Mouse (Mus musculus) forebrain, embryonic 14.5 days (tissue): ENCODE data around the gene Entpd5. TPM values are rescaled to one million over a fixed set of nuclear protein-coding genes. Genes with fewer than 3 reads are reported as not detected.

ENCODE experiments used
- ATAC-seq: fragments of 200-750 bp; cut with Nextera tagmentation; 2 replicates; pipeline ENCODE4 v1.8.0; 2017; ENCODE audit warnings: mild to moderate bottlenecking, moderate library complexity
- DNase-seq: peaks from one replicate; pipeline ENCODE4 v3.0.0-alpha.2; 2015; ENCODE audit warnings: low spot score
- H3K27ac ChIP-seq: fragments of 300-500 bp; sonication (generic); 2 replicates; pipeline ENCODE4 v1.5.1; 2014; ENCODE audit warnings: low read depth, mild to moderate bottlenecking, control low read depth, low read length, moderate library complexity
- H3K27me3 ChIP-seq: fragments of 300-500 bp; sonication (generic); replicated peaks from 2 replicates; pipeline ENCODE4 v1.6.1; 2014; ENCODE audit warnings: low read length, control low read depth, mixed read lengths; ENCODE audit not compliant: control insufficient read depth, insufficient read depth
- H3K36me3 ChIP-seq: fragments of 300-500 bp; sonication (generic); 2 replicates; pipeline ENCODE4 v1.6.1; 2014; ENCODE audit warnings: low read length, control low read depth; ENCODE audit not compliant: control insufficient read depth, insufficient read depth
- H3K4me1 ChIP-seq: fragments of 300-500 bp; sonication (generic); 2 replicates; pipeline ENCODE4 v1.6.1; 2014; ENCODE audit warnings: antibody characterized with exemption, low read length, control low read depth; ENCODE audit not compliant: control insufficient read depth, insufficient read depth
- H3K4me2 ChIP-seq: fragments of 300-500 bp; sonication (generic); 2 replicates; pipeline ENCODE4 v1.6.1; 2014; ENCODE audit warnings: mild to moderate bottlenecking, control low read depth, low read length
- H3K4me3 ChIP-seq: fragments of 300-500 bp; sonication (generic); 2 replicates; pipeline ENCODE4 v1.5.1; 2014; ENCODE audit warnings: low read depth, low read length, control low read depth
- H3K9ac ChIP-seq: fragments of 300-500 bp; sonication (generic); 2 replicates; pipeline ENCODE4 v1.6.1; 2014; ENCODE audit warnings: mild to moderate bottlenecking, low read length, control low read depth, moderate library complexity
- H3K9me3 ChIP-seq: fragments of 300-500 bp; sonication (generic); replicated peaks from 2 replicates; pipeline ENCODE4 v1.6.1; 2016; ENCODE audit warnings: low read length, control low read depth, mixed read lengths; ENCODE audit not compliant: control insufficient read depth
- WGBS: fragments of 180-500 bp; shearing (Covaris S2); extraction: QIAGEN DNeasy Blood & Tissue Kit; methylation state at CpG from one replicate; pipeline ENCODE4 v1.1.7; 2014; 5-methylcytosine and 5-hydroxymethylcytosine counted together
- polyA plus RNA-seq: library from polyadenylated mRNA; unstranded; fragments of >200 nt; fragmentation: Nextera tagmentation; extraction: Ambion mirVana; gene quantifications from 2 replicates; pipeline ENCODE4 v1.2.1, GENCODE M21; 2014

The Entpd5 gene
- polyA plus RNA-seq, 1 experiment from 2014 or later = 8.0 TPM

- H3K27ac ChIP-seq = no peak overlapping the region
- no peaks in the 10 kb centered on the region for H3K9me3 ChIP-seq
- WGBS = 74% methylated on average over 4 of the region's 4 CpGs
- no peak for ATAC-seq
- H3K4me1 ChIP-seq = no peaks in the 10 kb centered on the region
- no peak overlapping the region for H3K4me3 ChIP-seq
- H3K4me2 ChIP-seq = no peak overlapping the region
- DNase-seq = no peak
- no peaks in the 10 kb centered on the region for H3K27me3 ChIP-seq
- H3K9ac ChIP-seq = no peak overlapping the region
- H3K36me3 ChIP-seq = no peaks in the 10 kb centered on the region
Measured at GRCm38 (mm10) chr12:84442526-84442925, 33.7 kb upstream of the Entpd5 start.

DNA sequence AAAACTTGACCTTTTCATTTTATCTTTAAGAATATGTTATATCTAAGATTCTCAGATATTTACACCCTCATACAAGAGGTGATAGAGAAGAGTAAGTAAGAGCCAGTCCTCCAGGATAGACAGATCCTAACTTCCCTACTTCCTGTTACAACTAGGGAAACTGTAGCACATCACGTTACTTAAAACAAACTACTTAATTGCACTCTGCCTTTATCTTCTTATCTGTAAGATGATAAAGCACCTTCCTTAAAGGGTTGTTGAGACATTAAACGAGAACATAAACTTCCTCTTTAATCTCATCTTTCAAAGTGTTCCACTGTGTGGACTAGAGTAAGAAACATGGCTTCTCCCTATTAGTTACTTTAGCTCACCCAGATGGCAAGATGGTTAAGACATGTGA lies 29.9 kb upstream of the Entpd5 start:
- H3K36me3 ChIP-seq = peaks cover under 1% of the 10 kb centered on the region; the same call in 1 of the 2 replicates
- no peak overlapping the region for H3K4me2 ChIP-seq
- no peak overlapping the region for H3K4me3 ChIP-seq
- DNase-seq = no peak
- ATAC-seq = no peak
- WGBS = 85% methylated on average over 2 of the region's 2 CpGs
- no peak overlapping the region for H3K9ac ChIP-seq
- H3K27me3 ChIP-seq = no peaks in the 10 kb centered on the region
- H3K4me1 ChIP-seq = no peaks in the 10 kb centered on the region
- no peak overlapping the region for H3K27ac ChIP-seq
- H3K9me3 ChIP-seq = no peaks in the 10 kb centered on the region

DNA sequence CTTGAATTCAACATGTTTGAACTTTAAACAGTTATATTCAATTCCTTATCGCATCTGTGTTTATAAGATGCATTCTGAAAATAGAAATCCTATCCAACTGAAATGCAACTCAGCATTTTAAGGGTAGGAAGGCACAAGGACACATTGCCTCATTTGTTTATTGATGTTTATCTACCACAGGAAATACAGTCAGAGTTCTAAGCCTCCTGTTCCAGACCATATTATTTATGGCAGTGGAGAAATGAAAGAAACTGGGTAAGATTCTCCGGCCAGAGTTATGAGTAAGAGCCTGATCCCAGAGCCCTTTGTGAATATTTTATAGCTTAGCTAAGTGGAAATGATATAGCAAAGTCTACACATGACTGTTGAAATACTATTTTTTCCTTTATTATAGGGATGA lies 21.0 kb upstream of the Entpd5 start:
- DNase-seq (no peak), ATAC-seq (no peak)
- Histone ChIP-seq H3K9me3 (no peaks in the 10 kb centered on the region), H3K4me1 (no peaks in the 10 kb centered on the region), H3K36me3 (peaks cover 11% of the 10 kb centered on the region; the same call in 1 of the 2 replicates), H3K9ac (no peak overlapping the region), H3K4me3 (no peak overlapping the region), H3K27ac (no peak overlapping the region), H3K27me3 (no peaks in the 10 kb centered on the region), H3K4me2 (no peak overlapping the region)
- 96% methylated on average over 2 of the region's 2 CpGs for WGBS

DNA sequence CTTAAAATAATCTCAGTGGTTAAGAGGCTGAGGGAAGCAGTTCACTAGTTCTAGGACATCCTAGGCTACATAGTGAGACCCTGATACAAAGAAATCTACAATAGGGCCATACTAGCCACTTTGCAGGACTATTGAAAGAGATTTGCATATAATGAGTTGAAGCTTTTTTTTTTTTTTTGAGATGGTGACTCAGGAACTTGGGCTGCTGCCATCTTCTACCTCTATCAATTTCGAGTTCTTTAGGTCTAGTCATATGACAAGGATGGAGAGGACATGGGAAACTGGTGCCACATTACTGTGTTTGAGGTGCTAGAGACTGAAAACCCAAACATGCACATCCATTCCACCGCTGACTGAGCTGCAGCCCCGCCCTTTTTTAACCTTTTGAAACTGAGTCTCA lies 15.2 kb upstream of the Entpd5 start:
- DNase-seq (no peak), ATAC-seq (no peak)
- no peaks in the 10 kb centered on the region for H3K4me1 ChIP-seq
- no peak overlapping the region for H3K4me3 ChIP-seq
- 58% methylated on average over 3 of the region's 3 CpGs for WGBS
- H3K4me2 ChIP-seq = no peak overlapping the region
- no peaks in the 10 kb centered on the region for H3K9me3 ChIP-seq
- no peaks in the 10 kb centered on the region for H3K27me3 ChIP-seq
- no peaks in the 10 kb centered on the region for H3K36me3 ChIP-seq
- no peak overlapping the region for H3K9ac ChIP-seq
- H3K27ac ChIP-seq = no peak overlapping the region

- Histone ChIP-seq H3K4me3 (peak overlapping the region; percentile 52), H3K27me3 (no peaks in the 10 kb centered on the region), H3K9me3 (no peaks in the 10 kb centered on the region; the same call in 1 of the 2 replicates), H3K27ac (peak overlapping the region; percentile 56; the same call in 1 of the 2 replicates), H3K36me3 (no peaks in the 10 kb centered on the region), H3K4me1 (peaks cover 4% of the 10 kb centered on the region), H3K4me2 (peak overlapping the region; percentile 63), H3K9ac (peak overlapping the region; percentile 64)
- DNase-seq (no peak), ATAC-seq (0 out of 2 replicates have a peak, but pooled peaks have one; percentile 6)
- WGBS = 42% methylated on average over 18 of the region's 18 CpGs
Measured at GRCm38 (mm10) chr12:84417605-84417922, 8.7 kb upstream of the Entpd5 start.

DNA sequence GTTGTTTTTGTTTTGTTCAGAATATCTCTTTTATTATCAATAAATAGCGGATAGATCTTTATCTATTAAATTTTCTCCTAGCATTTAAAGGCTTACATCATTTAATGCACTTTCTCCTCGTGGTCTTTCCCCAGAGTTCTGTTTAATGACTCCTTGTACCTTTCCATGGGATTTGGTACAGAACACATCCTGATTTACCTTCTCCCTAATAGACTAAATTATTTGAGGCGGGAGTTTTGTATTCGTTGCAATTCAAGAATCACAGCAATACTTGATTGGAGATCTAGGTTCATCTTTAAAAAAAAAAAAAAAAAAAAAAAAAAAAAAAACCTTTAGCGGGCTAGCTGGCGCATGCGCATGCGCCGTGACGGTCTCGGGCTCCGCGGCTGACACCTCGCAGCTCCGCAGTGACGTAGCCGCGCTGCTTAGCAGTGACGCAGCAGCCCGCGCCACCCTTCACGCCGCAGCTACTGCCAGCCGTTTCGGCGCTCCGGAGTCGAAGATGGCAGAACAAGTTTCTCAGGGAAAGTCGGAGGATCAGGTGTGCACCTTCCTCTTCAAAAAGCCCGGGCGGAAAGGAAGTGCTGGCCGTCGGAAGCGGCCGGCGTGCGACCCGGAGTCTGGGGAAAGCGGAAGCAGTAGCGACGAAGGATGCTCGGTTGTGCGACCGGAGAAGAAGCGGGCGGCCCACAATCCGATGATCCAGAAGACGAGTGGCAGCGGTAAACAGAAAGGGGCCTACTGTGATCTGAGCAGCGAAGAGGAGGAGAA lies 8.2 kb upstream of the Entpd5 start, which contains the start of gene Rnf113a2:
TSS of gene Rnf113a2 (plus strand) at position 363 of the 771 bp plus-strand sequence.
- Histone ChIP-seq H3K9me3 (no peaks in the 10 kb centered on the region; the same call in 1 of the 2 replicates), H3K36me3 (no peaks in the 10 kb centered on the region), H3K4me3 (peak within 1 kb of the TSS; percentile 52), H3K4me2 (peak within 1 kb of the TSS; percentile 63), H3K9ac (peak within 1 kb of the TSS; percentile 64), H3K27ac (peak within 1 kb of the TSS; percentile 56; the same call in 1 of the 2 replicates), H3K27me3 (no peaks in the 10 kb centered on the region), H3K4me1 (peaks cover 4% of the 10 kb centered on the region)
- WGBS = 3% methylated on average over 50 of the region's 50 CpGs
- DNase-seq (peak; percentile 97), ATAC-seq (peak; percentile 97)

GRCm38 (mm10) chr12:84407874-84408818 lies 683 bp downstream of the Entpd5 start:
- Histone ChIP-seq H3K4me2 (peak overlapping the region; percentile 93), H3K4me1 (no peaks in the 10 kb centered on the region), H3K27me3 (no peaks in the 10 kb centered on the region), H3K9ac (peak overlapping the region; percentile 83), H3K4me3 (peak overlapping the region; percentile 75), H3K36me3 (no peaks in the 10 kb centered on the region), H3K9me3 (no peaks in the 10 kb centered on the region), H3K27ac (peak overlapping the region; percentile 71)
- WGBS = 1% methylated on average over 49 of the region's 52 CpGs
- peak; percentile 79 for ATAC-seq
- DNase-seq = peak; percentile 39

DNA sequence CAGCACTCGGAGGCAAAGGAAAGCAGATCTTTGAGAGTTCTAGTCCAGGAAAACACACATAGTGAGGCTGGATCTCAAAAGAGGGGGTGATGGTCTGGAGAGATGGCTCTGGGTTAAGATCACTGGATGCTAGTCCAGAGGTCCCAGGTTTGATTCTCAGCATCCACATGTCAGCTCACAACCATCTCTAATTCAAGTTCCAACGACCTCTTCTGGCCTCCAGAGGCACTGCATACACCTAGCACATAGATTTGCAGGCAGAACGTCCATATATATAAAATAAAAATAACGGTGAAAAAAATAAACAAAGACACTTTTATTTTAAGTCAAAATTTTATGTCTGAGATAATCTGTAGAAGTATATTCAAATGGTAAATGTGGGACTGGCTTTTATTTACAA lies 1.6 kb downstream of the Entpd5 start:
- Histone ChIP-seq H3K9ac (no peak overlapping the region), H3K27me3 (no peaks in the 10 kb centered on the region), H3K36me3 (no peaks in the 10 kb centered on the region), H3K4me3 (no peak overlapping the region), H3K9me3 (no peaks in the 10 kb centered on the region), H3K4me1 (no peaks in the 10 kb centered on the region), H3K4me2 (no peak overlapping the region), H3K27ac (no peak overlapping the region)
- WGBS = 59% methylated on average over 4 of the region's 4 CpGs
- no peak for DNase-seq
- ATAC-seq = no peak
